ENCODE assay signal across 34 mouse cellular contexts in genomic region chrX:139777357-139777756, GRCm38 (mm10). TPM values are rescaled to one million over a fixed set of nuclear protein-coding genes. Genes with fewer than 3 reads are reported as not detected.
DNase-seq lines count a peak whose midpoint lies in the region; ATAC-seq and TF ChIP-seq lines count a peak whose summit lies in the region.
"Had no signal": no experiment of that assay in that cellular context is flagged by ENCODE, and none has a peak within 500 bp of the region (broad histone marks: within the 10 kb centered on the region; RNA-seq: fewer than 3 reads in every experiment).

No protein-coding gene starts in this region.

- no peaks in the 10 kb centered on the region for H3K27me3 ChIP-seq in intestine, embryonic 15.5 days (replicated peaks)
- H3K27me3 ChIP-seq in intestine, postnatal 0 days (replicated peaks; ENCODE audit: control insufficient read depth, insufficient read depth, low read length), result no peaks in the 10 kb centered on the region
- H3K27me3 ChIP-seq in kidney, embryonic 16.5 days (ENCODE audit: insufficient read depth, low read length), result peaks cover 19% of the 10 kb centered on the region; the same call in 1 of the 2 replicates
- H3K27me3 ChIP-seq in limb, embryonic 10.5 days (ENCODE audit: low read depth, poor library complexity, severe bottlenecking), result peaks cover 91% of the 10 kb centered on the region
- H3K27me3 ChIP-seq: CH12.LX had no signal

- TF ChIP-seq CTCF in intestine, postnatal 0 days (IDR thresholded peaks at IDR 0.05; ENCODE audit: low read depth), result no peak

- H3K4me1 ChIP-seq in intestine, embryonic 15.5 days (replicated peaks), result no peaks in the 10 kb centered on the region
- H3K4me1 ChIP-seq in intestine, postnatal 0 days (replicated peaks; ENCODE audit: control insufficient read depth, insufficient read depth, low read length), result no peaks in the 10 kb centered on the region
- H3K4me1 ChIP-seq in kidney, embryonic 16.5 days (ENCODE audit: insufficient read depth, low read length), result no peaks in the 10 kb centered on the region
- 0 out of 2 replicates have a peak, but pooled peaks cover 3% of the 10 kb centered on the region for H3K4me1 ChIP-seq in limb, embryonic 10.5 days
- H3K4me1 ChIP-seq: embryonic facial prominence, embryonic 12.5 days; megakaryocyte, embryonic 14.5 days; neural tube, embryonic 13.5 days had no signal

- no peak overlapping the region for H3K27ac ChIP-seq in intestine, embryonic 15.5 days
- no peak overlapping the region for H3K27ac ChIP-seq in intestine, postnatal 0 days (ENCODE audit: low read depth, low read length)
- H3K27ac ChIP-seq in kidney, embryonic 16.5 days (ENCODE audit: low read length), result no peak overlapping the region
- H3K27ac ChIP-seq in limb, embryonic 10.5 days, result no peak overlapping the region
- H3K27ac ChIP-seq: embryonic facial prominence, embryonic 12.5 days; layer of hippocampus, adult 2 months; liver, embryonic 12.5 days; midbrain, embryonic 13.5 days; neural tube, embryonic 13.5 days had no signal

- WGBS in intestine, embryonic 15.5 days, result 47% methylated on average over 4 of the region's 4 CpGs
- WGBS in intestine, postnatal 0 days, result 48% methylated on average over 4 of the region's 4 CpGs
- WGBS in kidney, embryonic 16.5 days, result 48% methylated on average over 4 of the region's 4 CpGs
- WGBS in limb, embryonic 10.5 days, result 27% methylated on average over 4 of the region's 4 CpGs

- H3K4me2 ChIP-seq in intestine, embryonic 15.5 days (replicated peaks), result no peak overlapping the region
- H3K4me2 ChIP-seq in intestine, postnatal 0 days (replicated peaks; ENCODE audit: low read depth), result no peak overlapping the region
- no peak overlapping the region for H3K4me2 ChIP-seq in kidney, embryonic 16.5 days (replicated peaks; ENCODE audit: low read depth, low read length)
- H3K4me2 ChIP-seq: embryonic facial prominence, embryonic 12.5 days; liver, embryonic 12.5 days; midbrain, embryonic 13.5 days; neural tube, embryonic 13.5 days had no signal

- no peaks in the 10 kb centered on the region for H3K36me3 ChIP-seq in intestine, embryonic 15.5 days
- no peaks in the 10 kb centered on the region for H3K36me3 ChIP-seq in intestine, postnatal 0 days (ENCODE audit: control insufficient read depth, insufficient read depth)
- H3K36me3 ChIP-seq in kidney, embryonic 16.5 days (ENCODE audit: insufficient read depth, low read length), result no peaks in the 10 kb centered on the region
- no peaks in the 10 kb centered on the region for H3K36me3 ChIP-seq in limb, embryonic 10.5 days
- H3K36me3 ChIP-seq: embryonic facial prominence, embryonic 12.5 days; G1E; liver, embryonic 12.5 days; midbrain, embryonic 13.5 days; neural tube, embryonic 13.5 days had no signal

- H3K9ac ChIP-seq in intestine, embryonic 15.5 days, result no peak overlapping the region
- no peak overlapping the region for H3K9ac ChIP-seq in intestine, postnatal 0 days (ENCODE audit: low read depth, low read length)
- H3K9ac ChIP-seq in kidney, embryonic 16.5 days (replicated peaks; ENCODE audit: low read length), result no peak overlapping the region
- H3K9ac ChIP-seq: embryonic facial prominence, embryonic 12.5 days; liver, embryonic 12.5 days; liver, postnatal 0 days; midbrain, embryonic 13.5 days; neural tube, embryonic 13.5 days had no signal

- H3K9me3 ChIP-seq in intestine, embryonic 15.5 days, result no peaks in the 10 kb centered on the region
- H3K9me3 ChIP-seq in intestine, postnatal 0 days (ENCODE audit: control insufficient read depth), result no peaks in the 10 kb centered on the region
- no peaks in the 10 kb centered on the region for H3K9me3 ChIP-seq in kidney, embryonic 16.5 days (ENCODE audit: low read length)
- no peaks in the 10 kb centered on the region for H3K9me3 ChIP-seq in limb, embryonic 10.5 days (replicated peaks)
- H3K9me3 ChIP-seq: embryonic facial prominence, embryonic 12.5 days; G1E; liver, embryonic 12.5 days; megakaryocyte, embryonic 14.5 days; midbrain, embryonic 13.5 days; neural tube, embryonic 13.5 days had no signal

- DNase-seq in kidney, postnatal 36 days, result no peak
- DNase-seq in embryo, embryonic 10.5 days (ENCODE audit: low spot score), result peak; percentile 43
- DNase-seq in mesoderm, embryonic 11.5 days (ENCODE audit: low read depth, low spot score), result peak; percentile 53
- DNase-seq in limb, embryonic 10.5 days (ENCODE audit: low spot score), result no peak
- DNase-seq in thymus, postnatal 25 days, result no peak
- DNase-seq: adrenal gland, postnatal 25 days; cerebellum, adult 11-12 months; cerebellum, adult 9-11 months; gastrocnemius, postnatal 14 days; liver, postnatal 0 days; lung, postnatal 4 days; right cerebral cortex, postnatal 14 days; thymus, postnatal 14 days had no signal

- no peak overlapping the region for H3K4me3 ChIP-seq in intestine, embryonic 15.5 days (replicated peaks)
- H3K4me3 ChIP-seq in intestine, postnatal 0 days (ENCODE audit: low read depth, low read length), result no peak overlapping the region
- no peak overlapping the region for H3K4me3 ChIP-seq in kidney, embryonic 16.5 days (ENCODE audit: low read length)
- H3K4me3 ChIP-seq in limb, embryonic 10.5 days, result no peak overlapping the region
- H3K4me3 ChIP-seq: embryonic facial prominence, embryonic 12.5 days; layer of hippocampus, adult 2 months; liver, embryonic 12.5 days; megakaryocyte, embryonic 14.5 days; midbrain, embryonic 13.5 days; neural tube, embryonic 13.5 days had no signal

- 0 out of 2 replicates have a peak, but pooled peaks have one; percentile 14 for ATAC-seq in intestine, embryonic 15.5 days
- ATAC-seq in intestine, postnatal 0 days, result no peak
- peak; percentile 69; the same call in 1 of the 2 replicates for ATAC-seq in kidney, embryonic 16.5 days (ENCODE audit: low FRiP score, low TSS enrichment)
- ATAC-seq: forebrain, embryonic 14.5 days; hindbrain, embryonic 16.5 days; intestine, embryonic 16.5 days; liver, embryonic 12.5 days; liver, postnatal 0 days; midbrain, embryonic 13.5 days had no signal

RNA-seq across cellular contexts. Expression of gene Ripply1, which starts 4.8 kb away (rescaled TPM):
- polyA plus RNA-seq in intestine, embryonic 15.5 days (2015; fragmentation: Nextera tagmentation; extraction: Ambion mirVana), result not detected in 2 replicates
- polyA plus RNA-seq in intestine, postnatal 0 days (2015; fragmentation: Nextera tagmentation; extraction: Ambion mirVana), result not detected in 2 replicates
- not detected in 2 replicates for polyA plus RNA-seq in kidney, embryonic 16.5 days (2015; fragmentation: Nextera tagmentation; extraction: Ambion mirVana)
- not detected in 2 replicates for polyA plus RNA-seq in limb, embryonic 10.5 days (2016; fragmentation: Nextera tagmentation; extraction: Ambion mirVana)
- polyA plus RNA-seq: C2C12; embryonic facial prominence, embryonic 12.5 days; forebrain, embryonic 14.5 days; heart, embryonic 14.5 days; hindbrain, embryonic 11.5 days; hindbrain, embryonic 16.5 days; intestine, embryonic 16.5 days; liver, embryonic 12.5 days; liver, postnatal 0 days; lung, embryonic 16.5 days; neural tube, embryonic 13.5 days; small intestine, adult 2 months; stomach, embryonic 14.5 days; testis, adult 2 months had no signal

RNA-seq across cellular contexts. Expression of gene Cldn2, which starts 23.3 kb away (rescaled TPM):
- polyA plus RNA-seq in intestine, embryonic 15.5 days (2015; fragmentation: Nextera tagmentation; extraction: Ambion mirVana), result 54.1 and 59.8 TPM in 2 replicates
- 182 and 193 TPM in 2 replicates for polyA plus RNA-seq in intestine, postnatal 0 days (2015; fragmentation: Nextera tagmentation; extraction: Ambion mirVana)
- 54.9 and 64.7 TPM in 2 replicates for polyA plus RNA-seq in kidney, embryonic 16.5 days (2015; fragmentation: Nextera tagmentation; extraction: Ambion mirVana)
- not detected in 2 replicates for polyA plus RNA-seq in limb, embryonic 10.5 days (2016; fragmentation: Nextera tagmentation; extraction: Ambion mirVana)
- polyA plus RNA-seq: C2C12; heart, embryonic 14.5 days had no signal

Comparison
In these comparisons a context has a peak if more than half of its experiments do, and no peak if none do; other contexts are left out.
1. DNase-seq: peak in embryo, embryonic 10.5 days (single experiment) and mesoderm, embryonic 11.5 days (single experiment); none in kidney, postnatal 36 days (0 of 2), limb, embryonic 10.5 days (single experiment) and thymus, postnatal 25 days (single experiment).
2. RNA of gene Cldn2, which starts 23.3 kb away (polyA plus RNA-seq): 182 to 193 TPM in intestine, postnatal 0 days, 54.9 to 64.7 TPM in kidney, embryonic 16.5 days and 54.1 to 59.8 TPM in intestine, embryonic 15.5 days; not detected in limb, embryonic 10.5 days; every median in the first group is over 10 times any median in the second.